Mouse (Mus musculus): ENCODE data around the gene Gtf2h3.

DNA sequence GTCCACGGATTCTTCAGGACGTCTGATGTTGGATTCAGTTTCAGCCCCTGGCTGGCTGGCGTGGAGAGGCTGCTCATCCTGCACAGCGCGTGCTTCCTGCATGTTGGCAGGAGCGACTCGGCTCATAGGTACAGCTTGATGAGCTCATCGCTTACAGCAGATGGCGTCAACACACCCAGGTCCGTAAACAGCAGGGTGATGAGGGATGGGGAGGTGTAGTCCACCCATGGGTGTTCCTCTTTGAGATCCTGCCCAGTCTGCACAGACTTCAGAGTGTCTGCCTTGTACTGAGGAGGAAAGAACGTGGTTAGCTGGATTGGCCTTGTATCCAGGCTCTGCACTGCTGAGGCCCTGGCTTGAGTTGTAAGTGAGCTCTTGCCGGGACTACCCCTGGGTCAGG is 7.9 kb upstream of the Gtf2h3 start:
- TF ChIP-seq CTCF (IDR thresholded peaks at IDR 0.05; ENCODE audit: control insufficient read depth, insufficient read depth, insufficient read length) = no peak
- no peak for TF ChIP-seq USF1 (IDR thresholded peaks at IDR 0.05; ENCODE audit: low read depth)
- TF ChIP-seq FOSL1 (IDR thresholded peaks at IDR 0.05; ENCODE audit: insufficient read depth, low read length, poor library complexity, severe bottlenecking) = no peak
- TF ChIP-seq MYOG (IDR thresholded peaks at IDR 0.05; ENCODE audit: control insufficient read depth, extremely low read depth, insufficient read length) = no peak
- TF ChIP-seq MAX (IDR thresholded peaks at IDR 0.05) = no peak
